In genomic region chr1:191479906-191480379, GRCm38 (mm10) we compare ENCODE assay signal across 8 mouse cellular contexts.
DNase-seq lines count a peak whose midpoint lies in the region; ATAC-seq and TF ChIP-seq lines count a peak whose summit lies in the region.

No protein-coding gene starts in this region.

- H3K27ac ChIP-seq in cortical plate, adult 2 months (ENCODE audit: insufficient read depth, low read length): no peak overlapping the region
- 0 out of 2 replicates have a peak overlapping the region, but pooled peaks have one; percentile 14 for H3K27ac ChIP-seq in intestine, embryonic 16.5 days (ENCODE audit: low read length)
- H3K27ac ChIP-seq in lung, embryonic 16.5 days (ENCODE audit: low read length): peak overlapping the region; percentile 72
- no peak overlapping the region for H3K27ac ChIP-seq in midbrain, postnatal 0 days (ENCODE audit: low read depth, low read length)

- peak; percentile 10 to 19 for DNase-seq in CD8-positive naive resting alpha-beta T cell, adult 2 months (ENCODE audit: low read depth in 2 of 2, low spot score in 2 of 2)
- peak; percentile 53 to 60 for DNase-seq in thymus, postnatal 36 days
- no peak for DNase-seq in left cerebral cortex, adult 11 months (ENCODE audit: low spot score)
- no peak for DNase-seq in layer of hippocampus, postnatal 25 days (ENCODE audit: extremely low spot score in 1 of 2, low spot score in 1 of 2)
- DNase-seq in midbrain, postnatal 0 days (ENCODE audit: low spot score): no peak

- no peaks in the 10 kb centered on the region for H3K27me3 ChIP-seq in intestine, embryonic 16.5 days (replicated peaks; ENCODE audit: control insufficient read depth, insufficient read depth, low read length)
- no peaks in the 10 kb centered on the region for H3K27me3 ChIP-seq in lung, embryonic 16.5 days (ENCODE audit: control insufficient read depth, insufficient read depth, low read depth, low read length)
- no peaks in the 10 kb centered on the region for H3K27me3 ChIP-seq in midbrain, postnatal 0 days (ENCODE audit: insufficient read depth, low read length)

- H3K4me2 ChIP-seq in intestine, embryonic 16.5 days (ENCODE audit: low read depth, low read length): no peak overlapping the region
- H3K4me2 ChIP-seq in lung, embryonic 16.5 days (ENCODE audit: low read depth, low read length): 0 out of 2 replicates have a peak overlapping the region, but pooled peaks have one; percentile 20
- no peak overlapping the region for H3K4me2 ChIP-seq in midbrain, postnatal 0 days (ENCODE audit: low read depth, low read length, poor library complexity, severe bottlenecking)

- TF ChIP-seq CTCF in cortical plate, adult 2 months (IDR thresholded peaks at IDR 0.05; ENCODE audit: extremely low read depth, insufficient read depth, low read length): 0 out of 2 replicates have a peak, but pooled peaks have one; percentile 11
- TF ChIP-seq CTCF in midbrain, postnatal 0 days (IDR thresholded peaks at IDR 0.05): no peak

- H3K4me1 ChIP-seq in cortical plate, adult 2 months (ENCODE audit: control insufficient read depth, insufficient read depth, low read length): no peaks in the 10 kb centered on the region
- H3K4me1 ChIP-seq in intestine, embryonic 16.5 days (ENCODE audit: control insufficient read depth, insufficient read depth, low read length): no peaks in the 10 kb centered on the region
- H3K4me1 ChIP-seq in lung, embryonic 16.5 days (replicated peaks; ENCODE audit: control insufficient read depth, insufficient read depth, low read length): no peaks in the 10 kb centered on the region; the same call in 1 of the 2 replicates
- H3K4me1 ChIP-seq in midbrain, postnatal 0 days (ENCODE audit: insufficient read depth, low read length): no peaks in the 10 kb centered on the region

- H3K9me3 ChIP-seq in intestine, embryonic 16.5 days (ENCODE audit: control insufficient read depth, low read length): no peaks in the 10 kb centered on the region
- H3K9me3 ChIP-seq in lung, embryonic 16.5 days (ENCODE audit: control insufficient read depth, low read length): no peaks in the 10 kb centered on the region
- no peaks in the 10 kb centered on the region for H3K9me3 ChIP-seq in midbrain, postnatal 0 days (ENCODE audit: low read length)

- no peak overlapping the region for H3K9ac ChIP-seq in intestine, embryonic 16.5 days (ENCODE audit: low read depth, low read length)
- H3K9ac ChIP-seq in lung, embryonic 16.5 days (ENCODE audit: low read length): no peak overlapping the region
- no peak overlapping the region for H3K9ac ChIP-seq in midbrain, postnatal 0 days (replicated peaks; ENCODE audit: low read length, poor library complexity, severe bottlenecking)

- peak; percentile 46 for ATAC-seq in intestine, embryonic 16.5 days
- peak; percentile 80 for ATAC-seq in lung, embryonic 16.5 days (ENCODE audit: low read depth)
- ATAC-seq in midbrain, postnatal 0 days (ENCODE audit: low FRiP score): no peak

- no peak for TF ChIP-seq POLR2A in cortical plate, adult 2 months (IDR thresholded peaks at IDR 0.05; ENCODE audit: extremely low read depth, insufficient read depth, low read length)

- no peak overlapping the region for H3K4me3 ChIP-seq in cortical plate, adult 2 months (ENCODE audit: insufficient read depth, low read length)
- H3K4me3 ChIP-seq in intestine, embryonic 16.5 days (ENCODE audit: low read length): no peak overlapping the region
- H3K4me3 ChIP-seq in lung, embryonic 16.5 days (ENCODE audit: low read length): no peak overlapping the region
- no peak overlapping the region for H3K4me3 ChIP-seq in midbrain, postnatal 0 days (ENCODE audit: low read depth, low read length)

- H3K36me3 ChIP-seq in intestine, embryonic 16.5 days (ENCODE audit: control insufficient read depth, insufficient read depth, low read length): no peaks in the 10 kb centered on the region
- H3K36me3 ChIP-seq in lung, embryonic 16.5 days (ENCODE audit: control insufficient read depth, insufficient read depth, low read length): no peaks in the 10 kb centered on the region
- H3K36me3 ChIP-seq in midbrain, postnatal 0 days (ENCODE audit: insufficient read depth, low read length): no peaks in the 10 kb centered on the region

- WGBS in intestine, embryonic 16.5 days: 45% methylated on average over 13 of the region's 13 CpGs
- 26% methylated on average over 13 of the region's 13 CpGs for WGBS in lung, embryonic 16.5 days
- WGBS in midbrain, postnatal 0 days: 74% methylated on average over 13 of the region's 13 CpGs

Comparison
In these comparisons a context has a peak if more than half of its experiments do, and no peak if none do; other contexts are left out.
1. DNase-seq: peak in CD8-positive naive resting alpha-beta T cell, adult 2 months (2 of 2) and thymus, postnatal 36 days (2 of 2); none in left cerebral cortex, adult 11 months (single experiment), layer of hippocampus, postnatal 25 days (0 of 2) and midbrain, postnatal 0 days (single experiment).
2. H3K27ac ChIP-seq: peak in intestine, embryonic 16.5 days (single experiment) and lung, embryonic 16.5 days (single experiment); none in cortical plate, adult 2 months (single experiment) and midbrain, postnatal 0 days (single experiment).